Mouse (Mus musculus): Measurements from ENCODE around the gene Ercc6. TPM values are rescaled to one million over a fixed set of nuclear protein-coding genes. Genes with fewer than 3 reads are reported as not detected.

The Ercc6 gene
- polyA plus RNA-seq, 1 experiment from 2014 or later: 7.9 TPM

GRCm38 (mm10) chr14:32531371-32531770, 18.1 kb downstream of the Ercc6 start:
- Histone ChIP-seq H3K4me1 (ENCODE audit: control insufficient read depth in 2 of 2, insufficient read depth in 2 of 2, low read length in 2 of 2) (peaks cover 4% of the 10 kb centered on the region in 2 experiments; a peak in 3 of 4 replicates), H3K4me2 (ENCODE audit: low read length) (no peak overlapping the region), H3K36me3 (ENCODE audit: control insufficient read depth, insufficient read depth, low read length) (peaks cover 33% of the 10 kb centered on the region), H3K9me3 (ENCODE audit: control insufficient read depth, low read length) (no peaks in the 10 kb centered on the region), H3K27me3 (ENCODE audit: control insufficient read depth, insufficient read depth, low read length) (no peaks in the 10 kb centered on the region), H3K4me3 (ENCODE audit: control insufficient read depth in 1 of 2, insufficient read depth in 1 of 2, low read depth in 1 of 2, low read length in 2 of 2) (no peak overlapping the region), H3K27ac (replicated peaks in 1 of 2; ENCODE audit: control insufficient read depth in 1 of 2, insufficient read depth in 1 of 2, low read depth in 2 of 2, low read length in 2 of 2) (no peak overlapping the region), H3K9ac (ENCODE audit: low read length) (no peak overlapping the region)
- 81% methylated on average over 3 of the region's 3 CpGs for WGBS
- ATAC-seq (ENCODE audit: insufficient number of reproducible peaks, insufficient read depth, low FRiP score, low read depth): no peak

DNA sequence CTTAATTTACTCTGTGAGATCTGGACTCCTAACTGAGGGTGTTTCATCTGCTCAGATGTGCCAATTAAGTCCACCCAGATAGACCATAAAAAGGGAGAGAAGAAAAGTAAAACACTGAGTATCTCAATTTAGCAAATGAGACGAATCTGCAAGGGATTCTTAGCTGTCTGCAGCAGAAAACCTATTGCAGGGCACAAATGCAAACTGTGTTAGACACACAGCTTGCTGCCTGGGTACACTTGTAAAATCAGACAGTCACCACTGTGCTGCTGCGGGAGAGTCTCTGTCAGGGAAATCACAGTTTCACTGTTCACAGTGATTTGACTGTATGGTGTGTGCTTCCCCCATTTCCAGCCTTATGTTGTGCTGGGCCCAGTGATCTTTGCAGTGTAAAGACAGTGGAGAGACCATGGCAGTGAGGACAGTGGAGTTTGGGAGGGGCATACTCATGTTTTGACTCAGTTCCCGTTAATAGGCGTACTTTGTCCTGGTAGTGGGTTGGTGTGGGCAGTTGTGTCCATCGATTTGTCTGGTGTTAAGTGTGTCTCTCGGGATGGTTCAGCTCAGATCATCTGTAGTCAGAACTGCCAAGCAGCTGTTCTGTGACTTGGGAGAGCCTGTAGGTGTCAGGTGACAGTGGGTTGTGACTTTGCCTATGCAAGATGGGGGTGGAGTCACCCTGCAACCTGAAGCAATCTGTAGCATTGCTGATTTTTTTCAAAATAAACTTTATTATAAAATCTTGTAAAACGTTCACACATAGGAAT, 19.2 kb downstream of the Ercc6 start:
- ATAC-seq (ENCODE audit: insufficient number of reproducible peaks, insufficient read depth, low FRiP score, low read depth): no peak
- no peaks in the 10 kb centered on the region for H3K9me3 ChIP-seq (ENCODE audit: control insufficient read depth, low read length)
- WGBS: 64% methylated on average over 7 of the region's 7 CpGs
- peaks cover 4 to 9% of the 10 kb centered on the region in 2 experiments; a peak in 3 of 4 replicates for H3K4me1 ChIP-seq (ENCODE audit: control insufficient read depth in 2 of 2, insufficient read depth in 2 of 2, low read length in 2 of 2)
- H3K4me3 ChIP-seq (ENCODE audit: control insufficient read depth in 1 of 2, insufficient read depth in 1 of 2, low read depth in 1 of 2, low read length in 2 of 2): no peak overlapping the region
- no peak overlapping the region for H3K4me2 ChIP-seq (ENCODE audit: low read length)
- H3K36me3 ChIP-seq (ENCODE audit: control insufficient read depth, insufficient read depth, low read length): peaks cover 21% of the 10 kb centered on the region
- no peak overlapping the region for H3K9ac ChIP-seq (ENCODE audit: low read length)
- H3K27ac ChIP-seq (replicated peaks in 1 of 2; ENCODE audit: control insufficient read depth in 1 of 2, insufficient read depth in 1 of 2, low read depth in 2 of 2, low read length in 2 of 2): no peak overlapping the region
- no peaks in the 10 kb centered on the region for H3K27me3 ChIP-seq (ENCODE audit: control insufficient read depth, insufficient read depth, low read length)

GRCm38 (mm10) chr14:32533148-32533520, 19.8 kb downstream of the Ercc6 start:
- Histone ChIP-seq H3K4me2 (ENCODE audit: low read length) (no peak overlapping the region), H3K4me3 (ENCODE audit: control insufficient read depth in 1 of 2, insufficient read depth in 1 of 2, low read depth in 1 of 2, low read length in 2 of 2) (no peak overlapping the region), H3K36me3 (ENCODE audit: control insufficient read depth, insufficient read depth, low read length) (peaks cover 21% of the 10 kb centered on the region), H3K27me3 (ENCODE audit: control insufficient read depth, insufficient read depth, low read length) (no peaks in the 10 kb centered on the region), H3K9me3 (ENCODE audit: control insufficient read depth, low read length) (no peaks in the 10 kb centered on the region), H3K27ac (replicated peaks in 1 of 2; ENCODE audit: control insufficient read depth in 1 of 2, insufficient read depth in 1 of 2, low read depth in 2 of 2, low read length in 2 of 2) (no peak overlapping the region), H3K4me1 (ENCODE audit: control insufficient read depth in 2 of 2, insufficient read depth in 2 of 2, low read length in 2 of 2) (peaks cover 4 to 9% of the 10 kb centered on the region in 2 experiments; a peak in 3 of 4 replicates), H3K9ac (ENCODE audit: low read length) (no peak overlapping the region)
- no peak for ATAC-seq (ENCODE audit: insufficient number of reproducible peaks, insufficient read depth, low FRiP score, low read depth)
- WGBS: 80% methylated on average over 3 of the region's 3 CpGs

- H3K27me3 ChIP-seq (ENCODE audit: control insufficient read depth, insufficient read depth, low read length): no peaks in the 10 kb centered on the region
- H3K4me2 ChIP-seq (ENCODE audit: low read length): no peak overlapping the region
- H3K4me1 ChIP-seq (ENCODE audit: control insufficient read depth in 2 of 2, insufficient read depth in 2 of 2, low read length in 2 of 2): peaks cover 4 to 9% of the 10 kb centered on the region in 2 experiments; a peak in 3 of 4 replicates
- no peak overlapping the region for H3K9ac ChIP-seq (ENCODE audit: low read length)
- H3K27ac ChIP-seq (replicated peaks in 1 of 2; ENCODE audit: control insufficient read depth in 1 of 2, insufficient read depth in 1 of 2, low read depth in 2 of 2, low read length in 2 of 2): no peak overlapping the region
- no peak for ATAC-seq (ENCODE audit: insufficient number of reproducible peaks, insufficient read depth, low FRiP score, low read depth)
- 74% methylated on average over 4 of the region's 4 CpGs for WGBS
- H3K9me3 ChIP-seq (ENCODE audit: control insufficient read depth, low read length): no peaks in the 10 kb centered on the region
- H3K36me3 ChIP-seq (ENCODE audit: control insufficient read depth, insufficient read depth, low read length): peaks cover 17% of the 10 kb centered on the region
- no peak overlapping the region for H3K4me3 ChIP-seq (ENCODE audit: control insufficient read depth in 1 of 2, insufficient read depth in 1 of 2, low read depth in 1 of 2, low read length in 2 of 2)
Measured at GRCm38 (mm10) chr14:32533656-32534055, 20.3 kb downstream of the Ercc6 start.

- no peak overlapping the region for H3K4me2 ChIP-seq (ENCODE audit: low read length)
- H3K4me1 ChIP-seq (ENCODE audit: control insufficient read depth in 2 of 2, insufficient read depth in 2 of 2, low read length in 2 of 2): peaks cover 1 to 9% of the 10 kb centered on the region in 2 experiments; a peak in 3 of 4 replicates
- no peak for ATAC-seq (ENCODE audit: insufficient number of reproducible peaks, insufficient read depth, low FRiP score, low read depth)
- H3K9me3 ChIP-seq (ENCODE audit: control insufficient read depth, low read length): no peaks in the 10 kb centered on the region
- no peak overlapping the region for H3K4me3 ChIP-seq (ENCODE audit: control insufficient read depth in 1 of 2, insufficient read depth in 1 of 2, low read depth in 1 of 2, low read length in 2 of 2)
- no peak overlapping the region for H3K27ac ChIP-seq (replicated peaks in 1 of 2; ENCODE audit: control insufficient read depth in 1 of 2, insufficient read depth in 1 of 2, low read depth in 2 of 2, low read length in 2 of 2)
- WGBS: 73% methylated on average over 5 of the region's 5 CpGs
- H3K9ac ChIP-seq (ENCODE audit: low read length): no peak overlapping the region
- peaks cover 15% of the 10 kb centered on the region; the same call in 1 of the 2 replicates for H3K36me3 ChIP-seq (ENCODE audit: control insufficient read depth, insufficient read depth, low read length)
- H3K27me3 ChIP-seq (ENCODE audit: control insufficient read depth, insufficient read depth, low read length): no peaks in the 10 kb centered on the region
Measured at GRCm38 (mm10) chr14:32534137-32534536, 20.8 kb downstream of the Ercc6 start.

GRCm38 (mm10) chr14:32536763-32537162, 23.4 kb downstream of the Ercc6 start:
- Histone ChIP-seq H3K4me3 (ENCODE audit: control insufficient read depth in 1 of 2, insufficient read depth in 1 of 2, low read depth in 1 of 2, low read length in 2 of 2) (no peak overlapping the region), H3K4me2 (ENCODE audit: low read length) (no peak overlapping the region), H3K27ac (replicated peaks in 1 of 2; ENCODE audit: control insufficient read depth in 1 of 2, insufficient read depth in 1 of 2, low read depth in 2 of 2, low read length in 2 of 2) (no peak overlapping the region), H3K4me1 (ENCODE audit: control insufficient read depth in 2 of 2, insufficient read depth in 2 of 2, low read length in 2 of 2) (peaks cover 0 to 6% of the 10 kb centered on the region in 2 experiments; a peak in 1 of 4 replicates), H3K27me3 (ENCODE audit: control insufficient read depth, insufficient read depth, low read length) (no peaks in the 10 kb centered on the region), H3K36me3 (ENCODE audit: control insufficient read depth, insufficient read depth, low read length) (peaks cover 17% of the 10 kb centered on the region), H3K9ac (ENCODE audit: low read length) (no peak overlapping the region), H3K9me3 (ENCODE audit: control insufficient read depth, low read length) (no peaks in the 10 kb centered on the region)
- no peak for ATAC-seq (ENCODE audit: insufficient number of reproducible peaks, insufficient read depth, low FRiP score, low read depth)
- 68% methylated on average over 9 of the region's 9 CpGs for WGBS

DNA sequence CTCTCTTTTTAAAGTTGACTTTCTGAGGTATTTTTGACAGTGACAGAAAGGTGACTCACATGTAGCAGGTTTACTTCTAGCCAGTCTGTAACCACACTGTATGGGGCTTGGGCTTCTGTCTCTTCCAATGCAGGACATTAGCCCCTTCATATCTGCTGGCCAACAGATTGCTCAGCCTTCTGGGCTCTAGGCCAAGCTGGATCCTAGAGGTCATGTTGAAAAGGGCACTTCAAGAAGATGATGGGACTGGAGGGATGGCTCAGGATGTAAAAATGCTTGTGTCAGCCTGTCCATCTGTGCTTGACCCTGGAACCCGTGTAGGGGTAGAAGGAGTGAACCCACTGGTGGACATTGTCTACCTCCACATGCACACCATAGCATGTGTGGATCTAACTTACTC, 24.8 kb downstream of the Ercc6 start:
- ATAC-seq (ENCODE audit: insufficient number of reproducible peaks, insufficient read depth, low FRiP score, low read depth): no peak
- no peaks in the 10 kb centered on the region for H3K27me3 ChIP-seq (ENCODE audit: control insufficient read depth, insufficient read depth, low read length)
- no peak overlapping the region for H3K4me2 ChIP-seq (ENCODE audit: low read length)
- no peaks in the 10 kb centered on the region for H3K9me3 ChIP-seq (ENCODE audit: control insufficient read depth, low read length)
- peaks cover 0 to 6% of the 10 kb centered on the region in 2 experiments; a peak in 1 of 4 replicates for H3K4me1 ChIP-seq (ENCODE audit: control insufficient read depth in 2 of 2, insufficient read depth in 2 of 2, low read length in 2 of 2)
- peaks cover 27% of the 10 kb centered on the region for H3K36me3 ChIP-seq (ENCODE audit: control insufficient read depth, insufficient read depth, low read length)
- H3K27ac ChIP-seq (replicated peaks in 1 of 2; ENCODE audit: control insufficient read depth in 1 of 2, insufficient read depth in 1 of 2, low read depth in 2 of 2, low read length in 2 of 2): no peak overlapping the region
- 95% methylated on average over 1 of the region's 1 CpGs for WGBS
- no peak overlapping the region for H3K4me3 ChIP-seq (ENCODE audit: control insufficient read depth in 1 of 2, insufficient read depth in 1 of 2, low read depth in 1 of 2, low read length in 2 of 2)
- no peak overlapping the region for H3K9ac ChIP-seq (ENCODE audit: low read length)

Measured in heart, embryonic 14.5 days (tissue).